Mouse (Mus musculus) brain, adult 2 months (tissue): ENCODE results near the gene Uxt.

Experiments
- DNase-seq: peaks from one replicate; pipeline ENCODE4 v3.0.0; 2011; ENCODE audit warnings: low read depth, low spot score

The Uxt gene

DNA sequence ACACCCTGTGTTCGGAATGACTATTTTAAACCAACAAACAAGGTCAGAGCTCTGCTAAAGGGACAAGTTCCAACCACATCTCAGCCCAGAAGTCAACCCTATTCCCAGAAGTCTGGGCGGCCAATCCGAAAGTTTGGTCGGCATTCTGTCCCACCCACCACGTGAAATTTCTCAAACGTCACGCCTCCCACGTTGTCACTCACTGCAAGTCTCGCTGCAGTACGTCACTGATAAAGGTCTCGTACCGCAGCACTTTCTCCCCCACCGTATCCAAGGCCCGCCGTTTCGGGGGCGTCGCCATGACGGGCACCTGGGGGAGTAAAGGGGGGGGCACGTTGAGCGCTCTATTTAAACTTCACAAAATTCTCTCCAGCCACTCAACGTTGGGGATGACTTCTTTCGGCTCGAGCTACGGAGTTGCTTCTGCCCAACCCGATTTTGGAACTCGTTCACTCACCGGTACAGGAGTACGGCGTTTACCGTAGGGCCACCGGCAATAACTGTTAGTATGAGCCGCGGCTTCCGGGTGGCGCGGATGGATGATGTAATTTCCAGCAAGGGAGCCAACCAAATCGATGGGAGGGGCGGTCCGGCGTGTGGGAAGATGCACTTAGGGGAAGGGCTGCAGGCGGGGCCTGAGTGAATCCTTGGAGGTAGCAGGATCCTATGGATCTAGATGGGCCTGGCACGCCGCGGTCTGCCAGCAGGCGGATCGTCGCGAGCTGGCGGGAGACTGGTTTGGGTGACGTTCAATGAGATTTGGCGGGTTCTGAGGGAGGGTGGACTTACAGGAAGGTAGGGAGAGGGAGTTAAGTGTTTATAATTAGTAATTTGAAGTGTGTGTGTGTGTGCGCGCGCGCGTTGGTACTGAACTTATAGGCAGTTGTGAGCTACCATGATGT lies at the start of gene Uxt:
Gene Uxt (minus strand): TSS at position 541 of the 902 bp plus-strand sequence.
- peak; percentile 96 for DNase-seq

DNA sequence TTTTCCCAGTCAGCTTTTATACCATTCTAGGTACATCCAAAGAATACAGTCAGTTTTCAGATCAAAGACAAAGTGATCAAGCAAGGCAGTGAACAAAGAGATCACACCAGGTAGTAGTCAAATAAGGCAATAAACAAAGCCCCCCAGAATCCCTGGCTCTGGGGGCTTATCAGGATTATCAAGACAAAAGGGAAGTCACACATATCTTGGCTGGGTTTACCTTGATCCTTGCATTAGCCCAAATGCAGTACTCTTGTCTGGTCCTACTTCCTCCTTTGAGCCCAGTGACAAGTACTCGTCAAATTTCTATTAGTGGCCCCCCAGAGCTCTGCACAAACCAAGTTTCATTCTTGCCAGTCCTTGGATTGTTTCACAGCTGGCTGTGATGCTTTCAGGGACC lies 19.1 kb upstream of the Uxt start:
- DNase-seq: no peak

GRCm38 (mm10) chrX:20950191-20950880 lies 11.5 kb downstream of the Uxt start, which contains the start of gene Elk1:
Elk1 (minus strand) TSS chrX:20950608.
- DNase-seq: peak; percentile 98

DNA sequence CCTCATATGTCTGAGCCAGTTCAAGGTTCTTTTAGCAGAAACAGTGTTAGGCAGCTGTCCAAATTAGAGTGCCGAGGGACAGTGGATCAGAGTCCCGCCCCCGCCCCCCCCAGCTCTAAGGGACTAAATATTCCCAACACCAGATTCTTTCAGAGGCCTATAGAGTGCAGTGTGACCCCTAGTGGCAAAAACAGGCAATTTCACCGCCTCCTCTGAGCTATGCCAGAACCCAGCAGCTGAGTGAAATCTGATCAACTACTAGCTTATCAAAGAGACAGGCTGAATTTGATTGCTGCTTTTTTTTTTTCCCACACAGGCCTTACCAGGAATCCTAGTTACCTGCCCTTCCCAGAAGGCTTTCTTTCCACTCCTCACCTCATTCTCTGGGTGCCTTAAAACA lies 15.8 kb downstream of the Uxt start:
- DNase-seq: peak; percentile 71

DNA sequence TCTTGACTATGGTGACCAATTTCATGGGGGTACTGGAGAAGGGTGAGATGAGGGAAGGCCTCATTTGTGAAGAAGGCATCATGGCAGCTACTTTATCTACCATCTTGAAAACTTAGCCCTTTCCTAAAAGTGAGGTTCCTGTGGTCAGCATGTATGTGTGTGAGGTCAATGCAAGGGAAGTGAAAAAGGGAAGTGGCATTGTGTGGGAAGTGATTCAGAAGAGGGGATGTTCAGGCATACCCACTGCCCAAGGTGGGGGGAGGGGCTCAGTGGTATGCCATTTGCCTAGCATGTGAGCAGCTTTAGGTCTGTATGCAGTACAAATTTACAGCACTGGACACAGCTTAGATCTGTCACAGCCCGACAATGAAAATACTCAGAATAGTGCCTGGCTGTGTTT lies 29.9 kb downstream of the Uxt start:
- no peak for DNase-seq

GRCm38 (mm10) chrX:20931364-20931763 lies 30.5 kb downstream of the Uxt start, which contains the start of gene Cfp:
Cfp (minus strand) TSS chrX:20931555.
- no peak for DNase-seq

GRCm38 (mm10) chrX:20929859-20930258 lies 32.0 kb downstream of the Uxt start:
- no peak for DNase-seq

GRCm38 (mm10) chrX:20924976-20925375 lies 36.8 kb downstream of the Uxt start:
- peak; percentile 65 for DNase-seq

DNA sequence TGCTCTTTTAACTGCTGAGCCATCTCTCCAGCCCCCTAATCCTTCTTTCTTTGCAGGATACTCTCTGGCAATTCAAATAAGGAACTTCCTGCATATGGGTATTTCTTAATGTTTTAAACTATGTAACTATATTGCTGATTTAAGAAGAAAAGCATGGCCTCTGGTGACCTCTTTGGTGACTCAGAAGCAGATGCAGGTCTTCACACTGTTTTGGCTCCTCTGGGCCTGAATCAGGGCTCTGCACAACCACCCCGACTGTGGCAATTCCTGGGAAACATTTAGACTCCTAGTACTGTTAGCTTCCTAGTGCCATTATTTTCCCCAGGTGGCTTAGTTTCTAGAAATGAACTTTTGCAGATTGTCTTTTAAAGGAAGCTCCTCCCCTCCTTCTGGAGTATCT lies 38.3 kb downstream of the Uxt start:
- DNase-seq: peak; percentile 20

DNA sequence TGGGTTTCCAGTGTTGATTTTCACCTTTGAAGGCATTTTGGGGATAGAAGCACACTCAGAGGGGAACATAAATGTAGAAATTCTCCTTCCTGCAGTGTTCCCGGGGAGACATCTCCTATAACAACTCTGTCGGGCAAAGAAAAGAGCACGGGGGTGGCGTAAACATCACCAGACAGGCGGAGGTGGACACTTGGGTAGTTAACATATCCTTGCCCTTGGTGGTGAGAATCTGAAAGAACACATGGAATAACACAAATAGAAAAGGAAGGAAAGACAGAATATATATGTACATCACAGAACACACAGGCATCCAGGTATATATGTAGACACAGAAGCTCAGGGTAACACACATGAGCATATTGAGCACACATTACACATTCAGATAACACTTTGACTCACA lies 40.5 kb downstream of the Uxt start:
- peak; percentile 57 for DNase-seq

DNA sequence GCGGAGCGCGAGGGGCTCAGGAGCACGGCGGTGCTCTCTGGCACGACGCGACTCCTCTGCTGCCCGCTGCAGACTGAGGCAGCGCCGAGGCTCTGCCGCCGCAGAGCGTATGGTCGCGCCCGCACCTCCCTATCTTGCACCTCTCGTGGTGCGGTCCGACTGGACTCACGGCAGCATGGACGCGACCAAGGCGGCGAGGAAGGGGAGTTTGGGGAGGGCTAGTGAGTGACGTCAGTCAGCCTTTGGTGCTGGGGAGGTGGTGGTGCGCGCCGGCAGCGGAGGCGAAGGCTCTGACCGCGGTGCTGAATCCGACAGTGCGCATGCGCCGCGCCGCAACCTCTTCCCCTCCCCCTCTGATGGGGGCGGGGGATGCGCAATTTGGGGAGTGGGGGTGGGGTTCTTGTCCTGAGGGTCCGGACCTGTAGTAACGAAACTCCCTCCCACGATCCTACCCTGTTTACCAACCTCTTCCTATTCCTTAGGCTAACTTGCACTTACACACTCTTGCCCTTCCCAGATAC lies 40.9 kb downstream of the Uxt start, which contains the start of gene Syn1:
Gene Syn1 (minus strand): TSS at position 161 of the 521 bp plus-strand sequence.
- peak; percentile 98 for DNase-seq

DNA sequence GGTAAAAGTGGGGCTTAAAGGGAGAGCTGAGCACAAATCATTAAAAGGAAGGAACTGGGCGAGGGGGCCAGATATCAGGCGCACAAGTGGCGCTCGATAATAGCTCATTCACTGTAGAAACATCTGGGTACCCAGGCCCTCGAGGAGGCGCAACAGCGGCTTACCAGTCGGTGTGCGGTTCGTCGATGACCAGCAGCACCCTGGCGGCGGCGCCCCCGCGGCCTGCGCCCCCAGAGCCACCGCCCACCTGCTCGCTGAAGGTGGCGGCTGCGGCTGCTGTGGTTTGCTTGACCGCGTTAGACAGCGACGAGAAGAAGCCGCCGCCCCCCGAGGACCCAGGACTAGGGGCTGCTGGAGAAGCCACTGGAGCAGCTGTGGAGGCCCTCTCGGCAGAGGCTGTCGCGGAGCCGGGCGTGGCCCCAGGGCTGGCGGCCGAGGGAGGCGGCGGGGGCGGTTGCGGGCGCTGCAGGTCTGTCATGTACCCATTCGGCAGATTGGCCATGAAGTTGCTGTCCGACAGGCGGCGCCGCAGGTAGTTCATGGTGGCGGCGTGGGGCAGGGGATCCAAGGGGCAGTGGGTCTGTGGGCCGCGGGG lies 41.5 kb downstream of the Uxt start:
- no peak for DNase-seq

- peak; percentile 83 for DNase-seq
Measured at GRCm38 (mm10) chrX:20915075-20915474, 46.7 kb downstream of the Uxt start.

DNA sequence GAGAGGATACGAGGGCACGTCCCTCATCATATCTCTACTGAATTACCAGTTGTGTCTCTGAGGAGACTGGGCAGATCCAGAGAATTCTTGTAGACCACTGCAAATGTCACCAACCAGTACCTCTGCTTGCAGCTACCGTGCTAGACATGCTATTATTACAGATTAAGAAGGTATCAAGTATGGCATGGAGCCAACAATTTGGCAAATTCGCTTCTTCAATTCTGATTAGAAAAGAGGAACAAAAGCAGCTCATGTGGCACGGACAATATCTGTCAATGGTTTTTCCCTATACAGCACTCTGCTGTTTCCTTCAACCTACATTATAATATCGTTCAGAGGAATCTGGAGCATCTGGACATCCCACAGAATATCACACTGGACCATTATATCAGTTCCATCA lies 48.1 kb downstream of the Uxt start:
- no peak for DNase-seq

DNA sequence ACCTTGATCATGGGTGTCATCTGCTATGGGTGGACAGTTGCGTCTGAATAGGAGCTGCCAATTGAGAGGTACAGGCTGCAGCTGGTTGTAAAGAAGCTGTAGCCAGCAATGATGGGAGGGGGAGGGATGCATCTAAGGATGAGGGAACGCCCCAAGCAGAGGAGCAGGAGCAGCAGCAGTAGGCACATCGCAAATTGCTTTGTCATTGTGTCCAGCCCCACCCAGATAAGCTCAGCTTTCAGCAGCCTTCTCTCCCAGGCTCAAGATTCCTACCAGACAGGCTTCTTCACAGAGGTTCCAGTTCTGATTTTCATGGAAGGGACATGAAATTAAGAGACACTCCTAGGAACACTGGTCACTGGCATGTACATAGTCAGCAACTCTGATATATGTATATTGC lies 51.7 kb downstream of the Uxt start:
- DNase-seq: peak; percentile 35
